Mouse (Mus musculus) heart, postnatal 10 days (tissue): ENCODE data around the gene Mtcl1. TPM values are rescaled to one million over a fixed set of nuclear protein-coding genes. Genes with fewer than 3 reads are reported as not detected.

Experiments
- DNase-seq, 2 experiments: peaks; one replicate each; pipeline ENCODE4 v3.0.0; 2021
- intact Hi-C: fragments of 180-260 bp; cut with DNase I; formaldehyde crosslinking; loops from one replicate; pipeline ENCODE4 v1.15.1; 2025
- total RNA-seq, 2 experiments: library from RNA; stranded (reverse); gene quantifications; 2 replicates each; pipeline ENCODE4 v1.2.3; 2021

Gene Mtcl1
- total RNA-seq, 2 experiments from 2014 or later: 4.1 to 4.7 TPM

GRCm38 (mm10) chr17:66369777-66370176 is 79.8 kb downstream of the Mtcl1 start:
- intact Hi-C loops: no loop called here
- DNase-seq: no peak

GRCm38 (mm10) chr17:66368127-66368526 is 81.4 kb downstream of the Mtcl1 start:
- no peak for DNase-seq
- intact Hi-C loops: no loop called here

- no peak for DNase-seq
- intact Hi-C loops: no loop called here
Observed at GRCm38 (mm10) chr17:66365664-66366063, 83.9 kb downstream of the Mtcl1 start.

GRCm38 (mm10) chr17:66365293-66365642 is 84.3 kb downstream of the Mtcl1 start:
- intact Hi-C loops: no loop called here
- no peak for DNase-seq

- intact Hi-C loops: no loop called here
- peak; percentile 71 to 75 for DNase-seq
Observed at GRCm38 (mm10) chr17:66364525-66365292, 84.8 kb downstream of the Mtcl1 start.

- intact Hi-C loops: no loop called here
Observed at GRCm38 (mm10) chr17:66363852-66364524, 85.6 kb downstream of the Mtcl1 start.

GRCm38 (mm10) chr17:66362287-66363016 is 87.1 kb downstream of the Mtcl1 start:
- no peak for DNase-seq
- intact Hi-C loops: no loop called here

More at GRCm38 (mm10) chr17:66363852-66364524, 85.6 kb downstream of the Mtcl1 start:
- no peak for DNase-seq

GRCm38 (mm10) chr17:66358026-66358978 is 91.2 kb downstream of the Mtcl1 start:
- DNase-seq: peak; percentile 38 to 46
- intact Hi-C loops: loop anchor here (5.0 kb wide), 1 partner anchor 121 kb away; no protein-coding TSS in a partner anchor

GRCm38 (mm10) chr17:66357171-66358025 is 92.2 kb downstream of the Mtcl1 start:
- intact Hi-C loops: loop anchor here (5.0 kb wide), 1 partner anchor 120 kb away; no protein-coding TSS in a partner anchor

GRCm38 (mm10) chr17:66353907-66354306 is 95.6 kb downstream of the Mtcl1 start:
- intact Hi-C loops: loop anchor here (5.0 kb wide), 1 partner anchor 93 kb away; the partner anchor contains the start of gene Mtcl1
- no peak for DNase-seq

More at GRCm38 (mm10) chr17:66357171-66358025, 92.2 kb downstream of the Mtcl1 start:
- DNase-seq: no peak

- intact Hi-C loops: loop anchor here (5.0 kb wide), 1 partner anchor 94 kb away; the partner anchor contains the start of gene Mtcl1
- no peak for DNase-seq
Observed at GRCm38 (mm10) chr17:66352847-66353643, 96.5 kb downstream of the Mtcl1 start.

GRCm38 (mm10) chr17:66352219-66352618 is 97.3 kb downstream of the Mtcl1 start:
- intact Hi-C loops: loop anchor here (5.0 kb wide), 1 partner anchor 95 kb away; the partner anchor contains the start of gene Mtcl1
- peak; percentile 44 to 61 for DNase-seq

- DNase-seq: no peak
- intact Hi-C loops: loop anchor here (5.0 kb wide), 1 partner anchor 97 kb away; the partner anchor contains the start of gene Mtcl1
Observed at GRCm38 (mm10) chr17:66350689-66351088, 98.9 kb downstream of the Mtcl1 start.

GRCm38 (mm10) chr17:66350127-66350526 is 99.4 kb downstream of the Mtcl1 start:
- DNase-seq: peak; percentile 51 to 55
- intact Hi-C loops: loop anchor here (5.0 kb wide), 1 partner anchor 97 kb away; the partner anchor contains the start of gene Mtcl1

GRCm38 (mm10) chr17:66346378-66346777 is 103.2 kb downstream of the Mtcl1 start:
- DNase-seq: no peak
- intact Hi-C loops: no loop called here

GRCm38 (mm10) chr17:66345680-66346079 is 103.9 kb downstream of the Mtcl1 start:
- no peak for DNase-seq
- intact Hi-C loops: no loop called here

- intact Hi-C loops: loop anchor here (5.0 kb wide), 1 partner anchor 106 kb away; no protein-coding TSS in a partner anchor
- DNase-seq: no peak
Observed at GRCm38 (mm10) chr17:66342932-66343331, 106.6 kb downstream of the Mtcl1 start.

- intact Hi-C loops: loop anchor here (5.0 kb wide), 1 partner anchor 104 kb away; no protein-coding TSS in a partner anchor
- DNase-seq: no peak
Observed at GRCm38 (mm10) chr17:66341670-66342069, 107.9 kb downstream of the Mtcl1 start.
